Mouse (Mus musculus): ENCODE data around the gene Galnt17. TPM values are rescaled to one million over a fixed set of nuclear protein-coding genes. Genes with fewer than 3 reads are reported as not detected.

Galnt17 gene
- total RNA-seq, 1 experiment from 2014 or later, result 4.7 TPM

GRCm38 (mm10) chr5:131019346-131019965, 288.8 kb downstream of the Galnt17 start:
- DNase-seq, result no peak

DNA sequence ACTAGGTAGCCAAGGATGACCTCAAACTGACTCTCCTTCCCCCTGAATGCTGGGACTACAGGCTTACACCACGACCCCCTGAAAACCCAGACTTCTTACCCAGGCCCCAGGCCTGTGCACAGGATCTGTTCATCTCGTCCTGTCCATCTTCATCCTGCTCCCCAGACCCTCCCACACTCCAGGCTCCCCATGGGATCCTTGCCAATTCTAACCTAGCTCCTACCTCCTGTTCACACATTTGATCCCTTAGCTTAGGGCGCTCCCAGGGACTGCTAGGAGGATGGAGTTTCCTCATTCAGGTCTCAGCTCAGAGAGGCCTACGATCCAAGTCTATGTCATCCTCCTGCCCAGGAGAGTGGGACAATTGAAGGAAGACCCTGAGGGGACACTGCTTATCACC, 292.2 kb downstream of the Galnt17 start:
- no peak for DNase-seq

- no peak for DNase-seq
Measured at GRCm38 (mm10) chr5:131015341-131015740, 293.0 kb downstream of the Galnt17 start.

DNA sequence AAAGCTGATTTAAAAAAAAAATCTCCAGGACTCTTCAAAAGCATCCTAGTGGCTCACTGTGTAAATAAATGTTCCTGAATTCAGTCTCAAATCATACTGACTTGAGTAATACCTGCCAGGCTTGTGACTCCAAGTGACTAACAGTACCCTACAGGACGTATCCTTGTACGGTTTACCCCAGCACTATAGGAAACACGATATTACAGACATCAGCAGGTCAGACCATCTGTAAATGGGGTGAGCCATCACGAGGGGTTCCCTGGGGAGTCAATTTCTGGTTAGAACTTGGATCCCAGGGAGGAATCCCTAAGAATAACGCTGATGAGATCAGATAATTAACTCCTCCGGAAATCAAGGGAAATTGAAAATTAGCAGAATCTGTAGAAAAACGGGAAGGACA, 294.5 kb downstream of the Galnt17 start:
- no peak for DNase-seq

- DNase-seq, result no peak
Measured at GRCm38 (mm10) chr5:131013101-131013500, 295.2 kb downstream of the Galnt17 start.

DNA sequence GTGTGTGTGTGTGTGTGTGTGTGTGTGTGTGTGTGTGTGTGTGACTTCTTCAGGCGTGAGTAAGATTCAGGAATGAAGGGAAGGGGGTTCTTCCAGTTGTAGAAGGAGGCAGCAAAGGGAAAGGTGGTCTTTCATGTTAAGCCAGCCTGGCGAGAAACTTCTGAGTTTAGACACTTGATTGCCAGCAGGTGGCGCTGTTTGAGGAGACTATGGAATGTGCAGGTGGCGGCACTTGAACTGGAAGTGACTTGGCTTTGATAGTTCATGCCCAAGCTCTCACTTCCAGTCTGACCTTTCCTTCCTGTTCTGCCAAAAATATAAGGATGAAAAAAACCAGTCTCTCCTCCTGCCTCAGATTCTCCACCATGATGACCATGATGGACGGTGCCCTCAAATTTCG, 298.8 kb downstream of the Galnt17 start:
- peak; percentile 59 for DNase-seq

DNA sequence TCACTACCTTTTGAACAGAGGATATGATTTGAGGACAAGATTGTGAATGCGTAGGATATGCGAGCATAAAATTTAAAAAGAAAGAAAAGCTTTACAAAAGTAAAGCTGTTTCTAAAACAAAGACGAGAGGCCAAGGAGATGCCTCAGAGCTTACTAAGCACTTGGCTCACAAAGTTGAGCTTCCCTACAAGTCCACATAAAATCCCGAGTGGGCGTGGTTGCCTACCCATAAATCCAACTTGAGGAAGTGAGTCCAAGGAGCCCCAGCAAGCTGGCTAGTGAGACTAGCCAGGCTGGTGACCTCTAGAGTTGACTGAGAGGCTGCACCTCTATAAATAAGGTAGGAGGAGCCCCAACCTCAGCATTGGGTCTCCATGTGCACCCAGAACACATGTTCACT, 299.8 kb downstream of the Galnt17 start:
- DNase-seq, result no peak

- peak; percentile 62 for DNase-seq
Measured at GRCm38 (mm10) chr5:131007871-131008505, 300.3 kb downstream of the Galnt17 start.

DNA sequence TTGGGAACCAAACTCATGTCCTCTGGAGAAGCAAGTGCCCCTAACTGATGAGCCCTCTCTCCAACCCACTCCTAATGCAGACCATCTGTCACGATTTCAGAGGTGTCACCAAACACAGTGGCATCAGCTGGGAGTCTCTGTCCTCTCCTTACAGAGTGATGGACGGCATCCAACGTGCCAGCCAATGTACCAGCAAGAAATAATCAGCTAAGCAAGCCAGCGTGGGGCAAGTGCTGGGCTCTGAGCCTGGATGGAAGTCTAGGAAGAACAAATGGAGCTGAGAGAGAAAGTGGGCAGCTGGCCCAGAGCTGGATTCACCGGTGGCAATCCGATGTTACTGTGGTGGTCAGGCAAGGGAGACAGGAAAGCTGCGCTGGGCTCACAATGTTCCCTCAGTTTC, 301.1 kb downstream of the Galnt17 start:
- no peak for DNase-seq

DNA sequence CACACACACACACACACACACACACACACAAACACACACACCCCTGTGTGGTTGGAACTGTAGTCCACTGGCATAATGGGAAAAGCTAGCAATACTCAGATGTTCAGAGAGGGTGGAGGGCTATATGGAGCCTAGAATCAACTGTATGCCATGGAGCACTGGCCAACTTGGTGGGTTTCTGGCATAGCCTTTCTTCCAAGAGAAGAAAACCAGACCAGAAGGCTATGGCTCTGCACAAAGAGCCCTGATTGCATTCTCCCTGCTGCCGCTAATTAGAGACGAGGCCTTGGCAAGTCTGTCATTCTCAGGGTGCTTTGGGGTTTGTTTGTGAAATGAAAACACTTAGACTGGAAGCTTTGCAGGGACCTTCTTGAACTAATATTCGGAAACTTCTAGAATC, 301.8 kb downstream of the Galnt17 start:
- DNase-seq, result no peak

- no peak for DNase-seq
Measured at GRCm38 (mm10) chr5:131000572-131000971, 307.7 kb downstream of the Galnt17 start.

- DNase-seq, result no peak
Measured at GRCm38 (mm10) chr5:130979321-130979720, 329.0 kb downstream of the Galnt17 start.

- no peak for DNase-seq
Measured at GRCm38 (mm10) chr5:130978871-130979270, 329.4 kb downstream of the Galnt17 start.

DNA sequence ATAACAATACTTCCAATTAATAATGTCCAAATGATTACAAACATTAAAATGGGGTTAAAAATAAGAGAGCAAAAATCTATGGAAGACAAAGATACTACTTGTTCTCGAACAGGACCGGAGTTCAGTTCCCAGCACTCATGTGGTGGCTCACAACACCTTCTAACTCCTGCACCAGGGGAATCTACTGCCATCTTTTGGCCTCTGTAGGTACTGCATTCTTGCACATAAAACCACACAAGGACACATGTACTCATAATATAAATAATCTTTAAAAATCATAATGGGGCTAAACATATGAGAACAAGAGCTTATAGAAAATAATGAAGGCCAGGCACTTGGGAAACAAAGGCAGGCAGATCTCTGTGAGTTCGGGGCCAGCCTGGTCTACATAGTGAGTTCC, 330.3 kb downstream of the Galnt17 start:
- DNase-seq, result no peak

GRCm38 (mm10) chr5:130952361-130952760, 355.9 kb downstream of the Galnt17 start:
- no peak for DNase-seq

- DNase-seq, result peak; percentile 6
Measured at GRCm38 (mm10) chr5:130950894-130951400, 357.4 kb downstream of the Galnt17 start.

GRCm38 (mm10) chr5:130950421-130950820, 357.9 kb downstream of the Galnt17 start:
- peak; percentile 49 for DNase-seq

GRCm38 (mm10) chr5:130949710-130950109, 358.6 kb downstream of the Galnt17 start:
- no peak for DNase-seq

GRCm38 (mm10) chr5:130938911-130939608, 369.2 kb downstream of the Galnt17 start:
- DNase-seq, result peak; percentile 22

DNA sequence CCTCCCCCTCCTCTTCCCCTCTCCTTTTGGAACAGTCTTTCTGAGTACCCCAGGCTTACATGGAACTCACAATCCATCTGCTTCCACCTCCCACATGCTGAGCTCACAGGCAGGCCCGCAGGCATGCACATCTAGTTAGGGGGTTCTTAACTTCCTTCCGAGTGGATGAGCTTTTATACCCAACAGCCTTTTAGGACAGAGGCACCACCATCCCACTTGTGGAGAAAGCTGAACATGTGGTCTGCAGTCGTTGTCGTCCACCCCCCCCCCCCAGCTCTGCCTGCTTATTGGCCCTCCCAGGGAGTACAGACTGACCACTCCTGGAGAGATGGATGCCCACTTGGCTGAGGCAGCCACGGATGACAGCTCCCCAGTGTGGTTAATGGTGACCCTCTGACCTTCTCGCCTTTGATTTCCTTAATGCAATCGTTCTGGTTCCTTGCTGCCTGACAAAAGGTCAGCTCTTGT, 370.0 kb downstream of the Galnt17 start:
- peak; percentile 34 for DNase-seq

DNA sequence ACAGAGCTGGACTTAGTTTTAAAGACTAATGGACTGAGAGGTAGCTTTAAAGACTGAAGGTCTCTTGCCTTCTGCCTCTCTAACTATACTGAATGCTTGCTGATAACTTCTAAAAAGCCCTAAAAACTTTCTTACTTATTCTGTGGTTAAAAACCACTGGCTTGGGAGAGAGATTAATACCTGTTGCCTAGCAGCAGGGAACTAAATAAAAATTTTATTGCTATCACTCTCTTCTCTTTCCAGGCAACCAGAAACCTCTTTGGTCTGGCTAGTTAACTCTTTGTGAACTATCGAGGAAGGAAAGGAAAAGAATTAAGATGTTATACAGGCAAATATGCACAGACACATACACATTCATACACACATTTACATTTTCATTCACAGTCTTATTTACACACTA, 377.3 kb downstream of the Galnt17 start:
- no peak for DNase-seq

- no peak for DNase-seq
Measured at GRCm38 (mm10) chr5:130927794-130928149, 380.5 kb downstream of the Galnt17 start.

GRCm38 (mm10) chr5:130927138-130927793, 381.0 kb downstream of the Galnt17 start:
- DNase-seq, result no peak
